Mouse (Mus musculus) heart, postnatal 0 days (tissue): ENCODE measurements around the gene Rpl36a-ps1. TPM values are rescaled to one million over a fixed set of nuclear protein-coding genes. Genes with fewer than 3 reads are reported as not detected.
"Not testable (repeated sequence)": the region's sequence is repeated elsewhere in the genome, so short reads cannot be mapped to it uniquely, and the experiment has no call there.

Source experiments
- ATAC-seq: fragments of 200-750 bp; cut with Nextera tagmentation; 2 replicates; pipeline ENCODE4 v1.8.0; 2017; ENCODE audit warnings: low read depth, moderate number of reproducible peaks, moderate library complexity; ENCODE audit not compliant: insufficient read depth
- DNase-seq: peaks from one replicate; pipeline ENCODE4 v3.0.0-alpha.2; 2016; ENCODE audit warnings: low spot score
- H3K27ac ChIP-seq: fragments of 300-500 bp; sonication (generic); 2 replicates; pipeline ENCODE4 v1.5.1; 2014; ENCODE audit warnings: low read depth, mild to moderate bottlenecking
- H3K27me3 ChIP-seq: fragments of 300-500 bp; sonication (generic); 2 replicates; pipeline ENCODE4 v1.6.1; 2014; ENCODE audit warnings: low read length, mixed read lengths; ENCODE audit not compliant: control insufficient read depth, insufficient read depth
- H3K36me3 ChIP-seq: fragments of 300-500 bp; sonication (generic); replicated peaks from 2 replicates; pipeline ENCODE4 v1.6.1; 2014; ENCODE audit warnings: low read length, mixed read lengths; ENCODE audit not compliant: control insufficient read depth, insufficient read depth
- H3K4me1 ChIP-seq: fragments of 300-500 bp; sonication (generic); 2 replicates; pipeline ENCODE4 v1.6.1; 2014; ENCODE audit warnings: antibody characterized with exemption; ENCODE audit not compliant: control insufficient read depth, insufficient read depth
- H3K4me2 ChIP-seq: fragments of 300-500 bp; sonication (generic); 2 replicates; pipeline ENCODE4 v1.6.1; 2014; ENCODE audit warnings: low read depth, mild to moderate bottlenecking, low read length, moderate library complexity
- H3K4me3 ChIP-seq: fragments of 300-500 bp; sonication (generic); 2 replicates; pipeline ENCODE4 v1.5.1; 2014; ENCODE audit warnings: low read depth, low read length
- H3K9ac ChIP-seq: fragments of 300-500 bp; sonication (generic); replicated peaks from 2 replicates; pipeline ENCODE4 v1.6.1; 2014; ENCODE audit warnings: low read depth, low read length, mixed read lengths
- H3K9me3 ChIP-seq: fragments of 300-500 bp; sonication (generic); replicated peaks from 2 replicates; pipeline ENCODE4 v1.6.1; 2016; ENCODE audit warnings: low read length; ENCODE audit not compliant: control insufficient read depth
- CTCF ChIP-seq: IDR thresholded peaks from 2 replicates; pipeline ENCODE4 v1.5.1; 2016; ENCODE audit warnings: antibody characterized with exemption, control low read depth, low read depth
- EP300 ChIP-seq: IDR thresholded peaks from 2 replicates; pipeline ENCODE4 v1.6.1; 2016; ENCODE audit warnings: antibody characterized with exemption, low read depth
- WGBS: fragments of 180-500 bp; shearing (Covaris S2); extraction: QIAGEN DNeasy Blood & Tissue Kit; methylation state at CpG from one replicate; pipeline ENCODE4 v1.1.7; 2014; 5-methylcytosine and 5-hydroxymethylcytosine counted together
- polyA plus RNA-seq: library from polyadenylated mRNA; unstranded; fragments of >200 nt; fragmentation: Nextera tagmentation; extraction: Ambion mirVana; gene quantifications from 2 replicates; pipeline ENCODE4 v1.2.1, GENCODE M21; 2015
- total RNA-seq: library from RNA; depleted of rRNA; stranded (reverse); fragments of >200 nt; gene quantifications from 2 replicates; pipeline ENCODE4 v1.2.3, GENCODE M21; 2014; ENCODE audit warnings: low replicate concordance; rRNA removed

The Rpl36a-ps1 gene
- total RNA-seq (not detected in 2 replicates), polyA plus RNA-seq (1.7 and 1.8 TPM in 2 replicates)

GRCm38 (mm10) chr14:98994218-98994617 lies at the start of gene Rpl36a-ps1:
Gene Rpl36a-ps1, minus strand, starts transcription at chr14:98994318.
- no peak for ATAC-seq
- no peaks in the 10 kb centered on the region for H3K36me3 ChIP-seq
- H3K4me1 ChIP-seq = no peaks in the 10 kb centered on the region
- no peak within 1 kb of the TSS for H3K4me2 ChIP-seq
- H3K9me3 ChIP-seq = no peaks in the 10 kb centered on the region
- TF ChIP-seq CTCF (no peak), EP300 (no peak)
- H3K9ac ChIP-seq = no peak within 1 kb of the TSS
- H3K27me3 ChIP-seq = no peaks in the 10 kb centered on the region
- no peak within 1 kb of the TSS for H3K27ac ChIP-seq
- no peak within 1 kb of the TSS for H3K4me3 ChIP-seq
- 92% methylated on average over 7 of the region's 7 CpGs for WGBS
- DNase-seq = no peak

DNA sequence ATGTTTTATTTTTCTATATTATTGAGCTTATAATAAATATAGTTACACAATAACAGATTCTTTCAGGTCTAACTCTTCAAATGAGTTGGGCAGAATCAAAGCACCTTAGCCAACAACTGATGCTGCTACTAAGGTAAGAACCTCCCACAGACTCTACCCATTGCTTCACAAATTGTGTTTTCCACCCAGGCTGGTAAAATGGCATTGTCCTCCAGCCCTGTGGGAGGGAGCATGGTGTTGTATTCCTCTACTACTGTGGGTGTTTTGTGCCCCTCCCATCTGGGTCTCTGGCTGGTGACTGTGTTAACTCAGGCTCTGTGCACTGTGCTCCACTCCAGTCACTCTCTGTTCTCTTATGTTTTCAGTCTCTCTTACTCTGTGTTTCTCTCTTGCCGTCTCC lies 49.4 kb upstream of the Rpl36a-ps1 start:
- 0 out of 2 replicates have a peak overlapping the region, but pooled peaks have one; percentile 87 for H3K4me2 ChIP-seq
- H3K36me3 ChIP-seq = peaks cover 10% of the 10 kb centered on the region
- TF ChIP-seq CTCF = no peak
- no peak for TF ChIP-seq EP300
- DNase-seq (no peak), ATAC-seq (no peak)
- H3K4me1 ChIP-seq = peaks cover 33% of the 10 kb centered on the region
- no peak overlapping the region for H3K9ac ChIP-seq
- H3K9me3 ChIP-seq = no peaks in the 10 kb centered on the region
- H3K27me3 ChIP-seq = no peaks in the 10 kb centered on the region
- H3K27ac ChIP-seq = no peak overlapping the region
- WGBS = 38% methylated on average over 1 of the region's 1 CpGs
- H3K4me3 ChIP-seq = no peak overlapping the region

GRCm38 (mm10) chr14:99041416-99041815 lies 47.3 kb upstream of the Rpl36a-ps1 start:
- peaks cover 23% of the 10 kb centered on the region for H3K36me3 ChIP-seq
- peaks cover 29% of the 10 kb centered on the region for H3K4me1 ChIP-seq
- H3K4me3 ChIP-seq = no peak overlapping the region
- WGBS = 41% methylated on average over 4 of the region's 4 CpGs
- 0 out of 2 replicates have a peak overlapping the region, but pooled peaks have one; percentile 30 for H3K9ac ChIP-seq
- H3K27me3 ChIP-seq = no peaks in the 10 kb centered on the region
- H3K4me2 ChIP-seq = peak overlapping the region; percentile 36; the same call in 1 of the 2 replicates
- TF ChIP-seq EP300 (no peak), CTCF (no peak)
- no peaks in the 10 kb centered on the region for H3K9me3 ChIP-seq
- ATAC-seq (no peak), DNase-seq (no peak)
- H3K27ac ChIP-seq = peak overlapping the region; percentile 59

DNA sequence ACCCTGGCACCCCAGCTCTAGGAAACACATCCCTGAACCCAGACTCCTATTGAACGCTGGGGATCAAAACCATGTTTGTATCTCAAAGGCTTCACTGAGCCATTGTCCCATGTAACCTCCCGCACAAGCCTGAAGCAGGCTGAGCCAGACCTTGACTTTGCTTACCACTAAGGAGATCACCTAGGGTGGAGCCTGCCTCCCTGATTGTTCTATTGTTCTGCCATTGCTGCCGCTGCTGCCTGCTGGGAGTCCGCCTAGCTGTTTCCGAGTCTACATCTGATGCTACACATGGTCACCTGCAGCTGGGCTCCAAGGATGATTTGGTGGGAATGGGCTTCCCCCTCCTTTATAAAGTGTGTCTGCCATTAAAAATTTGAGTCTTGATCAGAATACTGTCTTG lies 45.2 kb upstream of the Rpl36a-ps1 start:
- H3K9me3 ChIP-seq, H3K9ac ChIP-seq, H3K27me3 ChIP-seq, H3K27ac ChIP-seq, ATAC-seq, H3K4me3 ChIP-seq, DNase-seq, H3K4me2 ChIP-seq: not testable (repeated sequence)
- H3K4me1 ChIP-seq = peaks cover 23% of the 10 kb centered on the region
- 78% methylated on average over 5 of the region's 5 CpGs for WGBS
- H3K36me3 ChIP-seq = peaks cover 33% of the 10 kb centered on the region

- DNase-seq = no peak
- no peak for ATAC-seq
- H3K9me3 ChIP-seq = no peaks in the 10 kb centered on the region
- WGBS = 85% methylated on average over 2 of the region's 2 CpGs
- no peak for TF ChIP-seq CTCF
- TF ChIP-seq EP300 = no peak
- no peak overlapping the region for H3K9ac ChIP-seq
- no peak overlapping the region for H3K27ac ChIP-seq
- H3K27me3 ChIP-seq = no peaks in the 10 kb centered on the region
- H3K36me3 ChIP-seq = peaks cover 40% of the 10 kb centered on the region
- H3K4me3 ChIP-seq = no peak overlapping the region
- H3K4me1 ChIP-seq = peaks cover 14% of the 10 kb centered on the region
- H3K4me2 ChIP-seq = no peak overlapping the region
Observed at GRCm38 (mm10) chr14:99037703-99038102, 43.6 kb upstream of the Rpl36a-ps1 start.

DNA sequence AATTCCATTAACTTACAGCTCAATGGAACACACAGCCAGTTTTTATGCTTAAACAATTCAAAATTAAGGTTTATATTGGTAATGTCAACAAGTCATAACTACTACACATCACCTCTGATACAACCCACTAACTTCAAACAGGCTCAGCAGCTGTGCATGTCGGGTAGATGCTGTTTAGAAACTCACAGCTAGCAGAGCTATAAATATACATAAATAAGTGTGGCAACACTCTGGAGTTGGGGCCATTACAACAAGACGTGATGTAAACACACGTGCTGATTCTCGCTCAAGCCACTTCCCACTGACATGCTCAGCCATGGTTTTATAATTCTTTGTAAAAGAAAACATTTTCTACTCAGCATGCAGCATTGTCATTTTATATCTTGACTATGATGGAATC lies 41.9 kb upstream of the Rpl36a-ps1 start:
- Histone ChIP-seq H3K9me3 (no peaks in the 10 kb centered on the region), H3K36me3 (peaks cover 40% of the 10 kb centered on the region), H3K9ac (no peak overlapping the region), H3K27ac (no peak overlapping the region), H3K4me2 (no peak overlapping the region), H3K27me3 (no peaks in the 10 kb centered on the region), H3K4me1 (peaks cover 1% of the 10 kb centered on the region), H3K4me3 (no peak overlapping the region)
- ATAC-seq (no peak), DNase-seq (no peak)
- TF ChIP-seq EP300 (no peak), CTCF (no peak)
- 39% methylated on average over 4 of the region's 4 CpGs for WGBS

- 86% methylated on average over 8 of the region's 8 CpGs for WGBS
- peaks cover 40% of the 10 kb centered on the region for H3K36me3 ChIP-seq
- H3K27me3 ChIP-seq, DNase-seq, H3K27ac ChIP-seq, H3K9me3 ChIP-seq, H3K9ac ChIP-seq, H3K4me3 ChIP-seq, ATAC-seq, H3K4me2 ChIP-seq, H3K4me1 ChIP-seq: not testable (repeated sequence)
Observed at GRCm38 (mm10) chr14:99034851-99035250, 40.7 kb upstream of the Rpl36a-ps1 start.
